Mouse (Mus musculus): Measurements from ENCODE around the gene Aipl1.

DNA sequence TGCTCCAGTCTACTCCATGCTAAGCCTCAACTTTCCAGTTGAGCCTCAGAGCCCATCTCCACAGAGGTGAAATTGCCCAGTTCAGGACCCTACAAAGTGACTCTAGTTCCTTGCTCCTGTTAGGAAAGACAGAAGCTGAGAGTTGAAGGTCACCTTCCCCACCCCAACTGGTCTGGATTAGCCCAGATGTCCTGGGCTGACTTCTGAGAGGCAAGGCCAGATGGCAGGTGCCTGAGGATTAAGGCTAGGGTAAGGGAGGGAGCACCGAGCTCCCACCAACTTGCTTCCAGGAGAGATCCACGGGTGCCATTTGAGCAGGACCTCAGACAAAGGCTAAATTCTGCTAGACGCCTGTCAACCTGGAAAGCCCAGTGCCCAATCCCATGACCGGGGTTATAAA lies 5.2 kb downstream of the Aipl1 start:
- TF ChIP-seq CTCF (IDR thresholded peaks at IDR 0.05 in 2 of 3, conservative IDR thresholded peaks at IDR 0.05 in 1 of 3; ENCODE audit: control insufficient read depth in 1 of 3, insufficient read depth in 1 of 3, low read depth in 2 of 3, low read length in 3 of 3, poor library complexity in 1 of 3, severe bottlenecking in 1 of 3) = no peak
- no peak for TF ChIP-seq TBP (IDR thresholded peaks at IDR 0.05; ENCODE audit: low read depth, low read length)
- TF ChIP-seq ZC3H11A (IDR thresholded peaks at IDR 0.05; ENCODE audit: low read depth, low read length) = no peak
- TF ChIP-seq MAFK (IDR thresholded peaks at IDR 0.05; ENCODE audit: borderline replicate concordance, low read depth, low read length) = no peak
- TF ChIP-seq POLR2A (IDR thresholded peaks at IDR 0.05; ENCODE audit: control insufficient read depth in 1 of 2, insufficient read depth in 1 of 2, low read depth in 1 of 2, low read length in 2 of 2, poor library complexity in 1 of 2) = no peak
- TF ChIP-seq JUND (IDR thresholded peaks at IDR 0.05; ENCODE audit: low read depth, low read length) = no peak
- TF ChIP-seq MEF2A (IDR thresholded peaks at IDR 0.05; ENCODE audit: extremely low read depth, insufficient replicate concordance, low read depth, low read length, poor library complexity, severe bottlenecking) = no peak
- TF ChIP-seq CHD1 (IDR thresholded peaks at IDR 0.05; ENCODE audit: low read depth, low read length) = no peak
- TF ChIP-seq MXI1 (IDR thresholded peaks at IDR 0.05; ENCODE audit: low read depth, low read length) = no peak
- TF ChIP-seq USF2 (IDR thresholded peaks at IDR 0.05; ENCODE audit: borderline replicate concordance in 1 of 2, insufficient read depth in 1 of 2, low read depth in 1 of 2, low read length in 2 of 2) = no peak
